Mouse (Mus musculus): Measurements from ENCODE around the gene Micu1. TPM values are rescaled to one million over a fixed set of nuclear protein-coding genes. Genes with fewer than 3 reads are reported as not detected.
"Not testable (repeated sequence)": the region's sequence is repeated elsewhere in the genome, so short reads cannot be mapped to it uniquely, and the experiment has no call there.

Micu1 gene
- polyA plus RNA-seq, 1 experiment from 2014 or later, result 88.2 TPM

- no peak overlapping the region for H3K9ac ChIP-seq
These were observed 158.4 kb downstream of the Micu1 start for GRCm38 (mm10) chr10:59860684-59861083.

GRCm38 (mm10) chr10:59861201-59861600, 158.9 kb downstream of the Micu1 start:
- H3K27me3 ChIP-seq, result no peaks in the 10 kb centered on the region
- H3K4me2 ChIP-seq (replicated peaks), result no peak overlapping the region
- H3K9me3 ChIP-seq (replicated peaks), result no peaks in the 10 kb centered on the region
- H3K4me3 ChIP-seq (replicated peaks), result no peak overlapping the region
- H3K4me1 ChIP-seq, result 0 out of 2 replicates have a peak, but pooled peaks cover 9% of the 10 kb centered on the region
- H3K36me3 ChIP-seq, result 0 out of 2 replicates have a peak, but pooled peaks cover 8% of the 10 kb centered on the region
- H3K9ac ChIP-seq, result no peak overlapping the region
- no peak overlapping the region for H3K27ac ChIP-seq (replicated peaks)
- WGBS, result 88% methylated on average over 10 of the region's 10 CpGs
- ATAC-seq (ENCODE audit: insufficient number of reproducible peaks, low FRiP score, low TSS enrichment, low read depth), result no peak

More at GRCm38 (mm10) chr10:59860684-59861083, 158.4 kb downstream of the Micu1 start:
- no peak for ATAC-seq (ENCODE audit: insufficient number of reproducible peaks, low FRiP score, low TSS enrichment, low read depth)
- no peaks in the 10 kb centered on the region for H3K27me3 ChIP-seq
- no peak overlapping the region for H3K4me2 ChIP-seq (replicated peaks)
- no peak overlapping the region for H3K27ac ChIP-seq (replicated peaks)
- 0 out of 2 replicates have a peak, but pooled peaks cover 9% of the 10 kb centered on the region for H3K4me1 ChIP-seq
- H3K36me3 ChIP-seq, result 0 out of 2 replicates have a peak, but pooled peaks cover 8% of the 10 kb centered on the region
- H3K9me3 ChIP-seq (replicated peaks), result no peaks in the 10 kb centered on the region
- 77% methylated on average over 9 of the region's 9 CpGs for WGBS
- H3K4me3 ChIP-seq (replicated peaks), result no peak overlapping the region

- H3K4me1 ChIP-seq, result 0 out of 2 replicates have a peak, but pooled peaks cover 9% of the 10 kb centered on the region
- 0 out of 2 replicates have a peak, but pooled peaks cover 8% of the 10 kb centered on the region for H3K36me3 ChIP-seq
- H3K4me2 ChIP-seq (replicated peaks), result no peak overlapping the region
- no peak overlapping the region for H3K4me3 ChIP-seq (replicated peaks)
- 90% methylated on average over 6 of the region's 6 CpGs for WGBS
- no peak overlapping the region for H3K27ac ChIP-seq (replicated peaks)
- no peak overlapping the region for H3K9ac ChIP-seq
- no peaks in the 10 kb centered on the region for H3K9me3 ChIP-seq (replicated peaks)
- ATAC-seq (ENCODE audit: insufficient number of reproducible peaks, low FRiP score, low TSS enrichment, low read depth), result no peak
- no peaks in the 10 kb centered on the region for H3K27me3 ChIP-seq
These were observed 160.7 kb downstream of the Micu1 start for GRCm38 (mm10) chr10:59862816-59863440.

DNA sequence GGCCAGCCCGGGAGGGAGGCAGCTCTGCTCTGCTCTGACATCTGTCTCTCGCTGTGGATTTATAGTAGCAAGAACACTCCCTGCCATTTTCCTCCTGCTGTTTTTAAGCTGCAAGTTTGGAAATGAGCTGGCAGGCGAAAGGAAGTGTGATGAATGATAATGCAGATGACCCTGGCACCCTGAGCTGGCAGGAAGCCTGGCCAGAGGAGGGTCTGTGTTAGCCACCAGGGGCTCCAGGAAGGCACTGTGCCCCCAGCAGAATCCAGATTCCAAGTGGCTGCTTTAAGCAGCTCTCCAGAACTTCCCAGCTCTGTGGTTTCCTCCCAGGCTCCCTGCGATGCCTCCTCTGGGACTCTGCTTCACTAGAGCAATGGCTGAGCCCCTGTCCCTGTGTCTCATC, 161.3 kb downstream of the Micu1 start:
- no peaks in the 10 kb centered on the region for H3K27me3 ChIP-seq
- H3K4me3 ChIP-seq (replicated peaks), result no peak overlapping the region
- H3K27ac ChIP-seq (replicated peaks), result no peak overlapping the region
- 0 out of 2 replicates have a peak, but pooled peaks cover 9% of the 10 kb centered on the region for H3K4me1 ChIP-seq
- no peak for ATAC-seq (ENCODE audit: insufficient number of reproducible peaks, low FRiP score, low TSS enrichment, low read depth)
- no peak overlapping the region for H3K9ac ChIP-seq
- no peaks in the 10 kb centered on the region for H3K9me3 ChIP-seq (replicated peaks)
- 67% methylated on average over 4 of the region's 4 CpGs for WGBS
- H3K4me2 ChIP-seq (replicated peaks), result no peak overlapping the region
- H3K36me3 ChIP-seq, result 0 out of 2 replicates have a peak, but pooled peaks cover 8% of the 10 kb centered on the region

DNA sequence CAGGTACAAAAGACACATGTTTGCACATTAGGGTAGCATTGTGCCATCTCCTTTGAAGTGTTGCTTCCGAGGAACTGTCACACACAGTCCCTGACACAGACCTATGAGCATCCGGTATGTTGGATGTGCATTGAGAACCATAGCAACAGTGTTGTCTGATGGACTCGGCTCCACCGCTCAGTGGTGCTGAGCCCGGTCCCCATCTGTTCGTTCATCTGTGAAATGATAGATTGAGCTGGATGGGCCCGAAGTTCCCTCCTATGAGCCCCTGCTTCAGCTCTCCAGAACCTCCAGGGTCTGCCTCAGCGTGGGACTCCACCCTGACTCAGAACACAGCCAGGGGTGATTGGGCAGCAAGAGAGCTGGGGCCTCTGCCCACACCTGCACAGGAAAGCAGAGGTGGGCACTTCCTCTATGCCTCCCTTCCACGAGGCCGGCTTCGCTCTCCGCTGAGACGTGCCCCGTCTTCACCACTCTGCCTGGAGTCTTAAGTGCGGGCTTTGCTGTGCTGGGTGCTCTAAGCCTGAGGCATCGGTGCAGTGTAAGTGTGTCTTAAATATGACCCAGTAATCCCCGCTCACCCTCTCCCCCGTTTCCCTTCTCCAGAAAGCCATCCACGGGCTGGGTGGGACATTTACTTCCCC, 162.1 kb downstream of the Micu1 start:
- Histone ChIP-seq H3K36me3 (0 out of 2 replicates have a peak, but pooled peaks cover 8% of the 10 kb centered on the region), H3K9me3 (replicated peaks) (no peaks in the 10 kb centered on the region), H3K4me1 (0 out of 2 replicates have a peak, but pooled peaks cover 9% of the 10 kb centered on the region), H3K9ac (no peak overlapping the region), H3K27ac (replicated peaks) (no peak overlapping the region), H3K4me2 (replicated peaks) (no peak overlapping the region), H3K27me3 (no peaks in the 10 kb centered on the region), H3K4me3 (replicated peaks) (no peak overlapping the region)
- 0 out of 2 replicates have a peak, but pooled peaks have one; percentile 22 for ATAC-seq (ENCODE audit: insufficient number of reproducible peaks, low FRiP score, low TSS enrichment, low read depth)
- 80% methylated on average over 19 of the region's 19 CpGs for WGBS

DNA sequence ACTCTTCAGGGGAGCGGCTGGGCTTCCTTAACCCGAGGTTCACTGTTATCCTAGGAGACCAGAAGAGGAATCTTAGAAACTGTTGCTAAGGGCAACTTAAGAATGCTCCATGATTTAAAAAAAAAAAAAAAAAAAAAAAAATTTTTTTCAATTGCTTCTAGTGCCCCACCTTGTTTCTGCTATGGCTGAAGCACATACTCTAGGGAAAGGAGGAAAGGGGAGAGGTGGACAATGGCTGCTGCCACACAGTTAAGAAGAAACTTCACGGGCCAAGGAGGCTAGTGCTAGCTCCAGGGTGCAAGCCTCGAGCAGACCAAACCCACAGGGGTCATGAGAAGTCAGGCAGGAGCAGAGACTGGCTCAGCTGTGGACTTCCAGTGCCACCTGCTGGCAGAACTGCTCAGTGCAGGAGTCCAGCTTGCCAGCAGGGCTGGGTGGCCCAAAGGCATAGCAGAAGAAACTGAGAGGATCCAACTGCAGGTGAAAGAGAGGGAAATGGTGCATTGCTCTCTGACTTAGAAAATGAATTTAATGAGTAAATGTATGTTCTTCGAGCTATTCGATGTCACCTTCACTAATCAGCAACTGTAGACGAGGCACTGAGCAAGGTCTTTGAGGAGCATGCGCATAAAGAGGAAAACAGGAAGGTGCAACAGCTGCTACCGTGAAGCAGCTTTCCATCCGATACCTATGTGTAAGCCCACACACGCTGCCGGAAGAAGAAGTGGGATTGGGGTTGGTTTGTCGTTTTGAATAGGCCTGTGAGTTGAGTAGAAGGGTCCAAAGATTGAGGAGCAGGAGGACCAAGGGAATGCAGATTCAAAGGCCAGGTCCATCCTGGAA, 162.8 kb downstream of the Micu1 start:
- 39% methylated on average over 13 of the region's 13 CpGs for WGBS
- ATAC-seq (ENCODE audit: insufficient number of reproducible peaks, low FRiP score, low TSS enrichment, low read depth), result no peak

DNA sequence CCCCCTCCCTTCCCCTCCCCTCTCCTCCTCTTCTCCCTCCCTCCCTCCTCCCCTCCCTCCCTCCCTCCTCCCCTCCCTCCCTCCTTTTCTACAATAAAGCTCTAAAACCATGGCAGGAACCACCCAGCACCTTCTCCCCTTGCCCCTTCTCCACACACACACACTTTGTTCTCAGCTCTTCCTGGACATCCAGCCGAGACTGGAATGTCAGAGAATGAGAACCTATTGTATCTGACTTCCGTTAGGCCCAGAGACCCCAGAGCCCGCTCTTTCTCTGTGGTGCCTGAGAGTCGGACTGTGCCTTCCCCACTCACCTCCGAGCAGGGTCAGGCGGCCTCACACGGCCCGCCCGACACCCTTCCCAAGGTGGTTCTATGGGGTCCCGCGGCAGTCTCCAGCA, 166.0 kb downstream of the Micu1 start:
- Histone ChIP-seq H3K4me3 (replicated peaks) (no peak overlapping the region), H3K9me3 (replicated peaks) (no peaks in the 10 kb centered on the region), H3K27me3 (no peaks in the 10 kb centered on the region), H3K36me3 (0 out of 2 replicates have a peak, but pooled peaks cover 4% of the 10 kb centered on the region), H3K4me1 (0 out of 2 replicates have a peak, but pooled peaks cover 9% of the 10 kb centered on the region), H3K27ac (replicated peaks) (no peak overlapping the region), H3K9ac (no peak overlapping the region), H3K4me2 (replicated peaks) (no peak overlapping the region)
- ATAC-seq (ENCODE audit: insufficient number of reproducible peaks, low FRiP score, low TSS enrichment, low read depth), result no peak
- WGBS, result 63% methylated on average over 11 of the region's 11 CpGs

More for the DNA sequence above, 162.8 kb downstream of the Micu1 start:
- H3K4me2 ChIP-seq (replicated peaks), result no peak overlapping the region
- H3K36me3 ChIP-seq, result 0 out of 2 replicates have a peak, but pooled peaks cover 8% of the 10 kb centered on the region
- H3K4me1 ChIP-seq, result 0 out of 2 replicates have a peak, but pooled peaks cover 9% of the 10 kb centered on the region
- no peak overlapping the region for H3K4me3 ChIP-seq (replicated peaks)
- H3K27me3 ChIP-seq, result no peaks in the 10 kb centered on the region
- H3K27ac ChIP-seq (replicated peaks), result no peak overlapping the region
- H3K9me3 ChIP-seq (replicated peaks), result no peaks in the 10 kb centered on the region
- no peak overlapping the region for H3K9ac ChIP-seq

DNA sequence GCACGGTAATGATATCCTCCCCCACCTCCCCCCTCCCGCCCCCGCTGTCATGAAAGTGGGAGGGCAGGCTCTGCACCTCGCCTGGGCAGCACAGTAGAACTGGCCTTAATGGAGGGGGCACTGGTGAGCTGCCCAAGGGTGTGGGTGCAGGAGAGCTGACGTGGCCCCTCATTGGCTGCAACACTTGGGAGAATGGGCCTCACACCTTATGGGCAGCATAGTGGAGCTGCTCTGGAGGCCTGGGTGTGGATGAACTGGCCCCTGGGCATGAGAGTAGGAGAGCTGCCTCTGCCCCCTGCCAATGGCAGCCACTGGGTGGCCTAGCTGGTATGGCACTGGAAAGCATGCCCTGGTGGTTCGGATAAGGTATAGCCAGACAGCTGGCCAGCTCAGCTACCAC, 167.8 kb downstream of the Micu1 start:
- H3K4me2 ChIP-seq (replicated peaks), result no peak overlapping the region
- WGBS, result 83% methylated on average over 6 of the region's 6 CpGs
- H3K27ac ChIP-seq (replicated peaks), result no peak overlapping the region
- H3K9ac ChIP-seq, result no peak overlapping the region
- no peaks in the 10 kb centered on the region for H3K36me3 ChIP-seq
- 0 out of 2 replicates have a peak, but pooled peaks cover 3% of the 10 kb centered on the region for H3K4me1 ChIP-seq
- no peaks in the 10 kb centered on the region for H3K27me3 ChIP-seq
- no peaks in the 10 kb centered on the region for H3K9me3 ChIP-seq (replicated peaks)
- ATAC-seq (ENCODE audit: insufficient number of reproducible peaks, low FRiP score, low TSS enrichment, low read depth), result no peak
- H3K4me3 ChIP-seq (replicated peaks), result no peak overlapping the region

DNA sequence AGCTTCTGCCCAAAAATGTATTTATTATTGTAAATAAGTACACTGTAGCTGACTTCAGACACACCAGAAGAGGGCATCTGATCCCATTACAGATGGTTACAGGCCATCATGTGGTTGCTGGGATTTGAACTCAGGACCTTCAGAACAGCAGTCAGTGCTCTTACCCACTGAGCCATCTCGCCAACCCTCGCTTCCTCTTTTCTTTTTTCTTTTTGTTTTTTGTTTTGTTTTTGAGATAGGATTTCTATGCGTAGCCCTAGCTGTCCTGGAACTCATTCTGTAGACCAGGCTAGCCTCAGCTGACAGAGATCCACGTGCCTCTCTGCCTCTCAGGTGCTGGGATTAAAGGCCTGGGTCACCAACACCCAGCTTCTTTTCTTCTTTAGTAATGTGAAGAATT, 170.4 kb downstream of the Micu1 start:
- not testable (repeated sequence) for H3K36me3 ChIP-seq; H3K4me3 ChIP-seq (replicated peaks); H3K9me3 ChIP-seq (replicated peaks); H3K27me3 ChIP-seq; H3K27ac ChIP-seq (replicated peaks); H3K9ac ChIP-seq; H3K4me1 ChIP-seq; H3K4me2 ChIP-seq (replicated peaks); ATAC-seq (ENCODE audit: insufficient number of reproducible peaks, low FRiP score, low TSS enrichment, low read depth)
- WGBS, result 88% methylated on average over 4 of the region's 4 CpGs

GRCm38 (mm10) chr10:59873206-59873605, 170.9 kb downstream of the Micu1 start:
- 89% methylated on average over 5 of the region's 5 CpGs for WGBS

GRCm38 (mm10) chr10:59873613-59874012, 171.3 kb downstream of the Micu1 start:
- Histone ChIP-seq H3K4me2 (replicated peaks) (no peak overlapping the region), H3K27ac (replicated peaks) (no peak overlapping the region), H3K4me1 (no peaks in the 10 kb centered on the region; the same call in 1 of the 2 replicates), H3K9ac (no peak overlapping the region), H3K4me3 (replicated peaks) (no peak overlapping the region), H3K9me3 (replicated peaks) (no peaks in the 10 kb centered on the region), H3K27me3 (no peaks in the 10 kb centered on the region), H3K36me3 (no peaks in the 10 kb centered on the region)
- WGBS, result 78% methylated on average over 5 of the region's 5 CpGs
- no peak for ATAC-seq (ENCODE audit: insufficient number of reproducible peaks, low FRiP score, low TSS enrichment, low read depth)

More at GRCm38 (mm10) chr10:59873206-59873605, 170.9 kb downstream of the Micu1 start:
- ATAC-seq (ENCODE audit: insufficient number of reproducible peaks, low FRiP score, low TSS enrichment, low read depth), result no peak
- Histone ChIP-seq H3K4me1 (no peaks in the 10 kb centered on the region), H3K4me3 (replicated peaks) (no peak overlapping the region), H3K9ac (no peak overlapping the region), H3K4me2 (replicated peaks) (no peak overlapping the region), H3K9me3 (replicated peaks) (no peaks in the 10 kb centered on the region), H3K27ac (replicated peaks) (no peak overlapping the region), H3K27me3 (no peaks in the 10 kb centered on the region), H3K36me3 (no peaks in the 10 kb centered on the region)
